In the genomic region with DNA sequence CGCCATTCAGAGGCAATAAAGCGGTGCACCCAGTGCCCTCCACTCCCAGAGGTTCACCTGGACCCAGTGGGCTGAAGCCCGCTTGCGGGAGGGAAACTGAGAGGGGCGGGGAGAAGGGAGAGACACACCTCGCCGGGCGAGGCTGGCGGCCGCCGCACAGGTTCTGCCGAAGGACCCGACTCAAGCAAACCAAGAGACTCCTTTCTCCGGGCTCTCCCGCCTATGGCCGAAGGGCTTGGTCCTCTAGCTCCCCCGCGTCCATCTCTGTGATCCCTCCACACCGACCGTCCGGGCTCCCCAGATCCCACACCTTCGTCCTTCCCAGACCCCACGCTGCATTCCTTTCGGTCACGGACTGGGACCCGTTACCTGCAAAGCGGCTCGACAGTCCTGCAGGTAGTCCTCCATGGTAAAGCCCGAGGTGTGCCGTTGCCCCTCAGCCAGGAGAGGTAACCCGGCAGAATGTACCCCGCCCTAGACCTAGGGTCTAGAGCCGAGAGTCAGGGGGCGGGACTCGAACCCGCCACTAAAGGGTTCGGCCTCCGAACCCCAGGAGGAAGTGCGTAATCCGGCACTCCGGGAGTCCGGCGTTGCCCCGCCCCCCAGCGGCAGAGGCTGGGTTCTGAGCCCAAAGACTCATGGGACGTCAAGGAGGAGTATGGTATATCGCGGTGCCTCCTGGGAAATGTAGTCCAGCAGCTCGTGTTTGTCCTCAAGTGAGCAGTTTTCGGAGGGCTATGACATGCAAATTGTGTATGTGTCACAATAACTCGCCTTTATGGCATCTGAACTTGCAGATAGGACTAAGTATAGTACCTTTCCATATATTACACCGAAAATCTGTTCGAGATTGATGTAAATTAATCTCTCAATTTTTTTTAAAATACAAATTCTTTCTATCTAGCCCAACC, we compare ENCODE assay signal across 8 mouse cellular contexts. TPM values are rescaled to one million over a fixed set of nuclear protein-coding genes. Genes with fewer than 3 reads are reported as not detected.
DNase-seq lines count a peak whose midpoint lies in the region; ATAC-seq lines count a peak whose summit lies in the region.

Gene Mindy1 (plus strand): TSS at position 130 of the 911 bp plus-strand sequence.
Gene Prune1 (minus strand): TSS at position 861 of the 911 bp plus-strand sequence.

- H3K27ac ChIP-seq in hindbrain, embryonic 11.5 days (ENCODE audit: low read depth, low read length): peak within 1 kb of the TSS; percentile 90

- peak within 1 kb of the TSS; percentile 77 for H3K9ac ChIP-seq in hindbrain, embryonic 11.5 days (ENCODE audit: low read depth, low read length)

- peak within 1 kb of the TSS; percentile 75 for H3K4me3 ChIP-seq in hindbrain, embryonic 11.5 days (ENCODE audit: low read depth, low read length)

- peak; percentile 91 for ATAC-seq in hindbrain, embryonic 11.5 days (ENCODE audit: low FRiP score)

- WGBS in hindbrain, embryonic 11.5 days: under 1% methylated on average over 52 of the region's 53 CpGs

- H3K27me3 ChIP-seq in hindbrain, embryonic 11.5 days (ENCODE audit: control insufficient read depth, insufficient read depth, low read length): no peaks in the 10 kb centered on the region

- H3K36me3 ChIP-seq in hindbrain, embryonic 11.5 days (ENCODE audit: control insufficient read depth, insufficient read depth, low read length): no peaks in the 10 kb centered on the region

- H3K4me2 ChIP-seq in hindbrain, embryonic 11.5 days (replicated peaks; ENCODE audit: low read depth, low read length): peak within 1 kb of the TSS; percentile 40

- peak; percentile 98 for DNase-seq in MN1 (ENCODE audit: low spot score)
- DNase-seq in cerebellum, adult 9-10 months: peak; percentile 99
- DNase-seq in frontal cortex, adult 2 months (ENCODE audit: extremely low spot score in 1 of 2, low spot score in 1 of 2): peak; percentile 97 to 99
- DNase-seq in hindbrain, embryonic 11.5 days (ENCODE audit: low spot score): peak; percentile 99
- peak; percentile 99 for DNase-seq in layer of hippocampus, postnatal 10 days (ENCODE audit: low spot score in 2 of 2)
- peak; percentile 99 for DNase-seq in lung, postnatal 10 days
- peak; percentile 98 for DNase-seq in ovary, postnatal 36 days (ENCODE audit: low spot score)
- DNase-seq in thymus, postnatal 25 days: peak; percentile 99

- no peaks in the 10 kb centered on the region for H3K9me3 ChIP-seq in hindbrain, embryonic 11.5 days (ENCODE audit: control insufficient read depth, low read length)

- no peaks in the 10 kb centered on the region; the same call in 1 of the 2 replicates for H3K4me1 ChIP-seq in hindbrain, embryonic 11.5 days (replicated peaks; ENCODE audit: control insufficient read depth, insufficient read depth, low read length)

RNA-seq across cellular contexts. Expression of gene Mindy1, which starts in this region (rescaled TPM):
- polyA plus RNA-seq in frontal cortex, adult 2 months (2012; rRNA removed): 30.2 and 30.8 TPM in 2 replicates
- polyA plus RNA-seq in hindbrain, embryonic 11.5 days (2014; fragmentation: Nextera tagmentation; extraction: Ambion mirVana): 42.2 and 46.5 TPM in 2 replicates
- 10 to 100 TPM; 26.5 to 27.6 TPM for total RNA-seq in layer of hippocampus, postnatal 10 days (2021)

RNA-seq across cellular contexts. Expression of gene Prune1, which starts in this region (rescaled TPM):
- 23.1 and 25.3 TPM in 2 replicates for polyA plus RNA-seq in frontal cortex, adult 2 months (2012; rRNA removed)
- 31.0 and 31.3 TPM in 2 replicates for polyA plus RNA-seq in hindbrain, embryonic 11.5 days (2014; fragmentation: Nextera tagmentation; extraction: Ambion mirVana)
- 10 to 100 TPM; 34.9 to 36.3 TPM for total RNA-seq in layer of hippocampus, postnatal 10 days (2021)

Comparison
In these comparisons a context has a peak if more than half of its experiments do, and no peak if none do; other contexts are left out.
1. Peak in every context shown above with its lines: DNase-seq, ATAC-seq, H3K4me3 ChIP-seq and H3K27ac ChIP-seq.